Mouse (Mus musculus) heart, embryonic 12.5 days (tissue): ENCODE measurements around the gene Ptger1. TPM values are rescaled to one million over a fixed set of nuclear protein-coding genes. Genes with fewer than 3 reads are reported as not detected.
A peak's percentile ranks its signal among the peaks of the same experiment; 100 is the strongest.

Source experiments
- ATAC-seq: fragments of 200-750 bp; cut with Nextera tagmentation; 2 replicates; pipeline ENCODE4 v1.8.0; 2017; ENCODE audit warnings: moderate TSS enrichment, moderate library complexity; ENCODE audit not compliant: insufficient number of reproducible peaks, low FRiP score
- H3K27ac ChIP-seq: fragments of 300-500 bp; sonication (generic); 2 replicates; pipeline ENCODE4 v1.5.1; 2016; ENCODE audit warnings: mild to moderate bottlenecking, moderate library complexity; ENCODE audit not compliant: poor library complexity, severe bottlenecking
- H3K27me3 ChIP-seq: fragments of 300-500 bp; sonication (generic); replicated peaks from 2 replicates; pipeline ENCODE4 v1.6.1; 2016; ENCODE audit warnings: mild to moderate bottlenecking, moderate library complexity
- H3K36me3 ChIP-seq: fragments of 300-500 bp; sonication (generic); 2 replicates; pipeline ENCODE4 v1.6.1; 2016; ENCODE audit warnings: mild to moderate bottlenecking, moderate library complexity
- H3K4me1 ChIP-seq: fragments of 300-500 bp; sonication (generic); replicated peaks from 2 replicates; pipeline ENCODE4 v1.6.1; 2016; ENCODE audit warnings: mild to moderate bottlenecking
- H3K4me2 ChIP-seq: fragments of 300-500 bp; sonication (generic); 2 replicates; pipeline ENCODE4 v1.6.1; 2016; ENCODE audit warnings: mild to moderate bottlenecking, moderate library complexity
- H3K4me3 ChIP-seq: fragments of 300-500 bp; sonication (generic); 2 replicates; pipeline ENCODE4 v1.5.1; 2016; ENCODE audit warnings: mild to moderate bottlenecking
- H3K9ac ChIP-seq: fragments of 300-500 bp; sonication (generic); 2 replicates; pipeline ENCODE4 v1.6.1; 2016; ENCODE audit warnings: mild to moderate bottlenecking, moderate library complexity
- H3K9me3 ChIP-seq: fragments of 300-500 bp; sonication (generic); replicated peaks from 2 replicates; pipeline ENCODE4 v1.6.1; 2016; ENCODE audit warnings: mild to moderate bottlenecking, moderate library complexity
- WGBS: fragments of 180-500 bp; shearing (Covaris S2); methylation state at CpG from one replicate; pipeline ENCODE4 v1.1.7; 2016; 5-methylcytosine and 5-hydroxymethylcytosine counted together
- polyA plus RNA-seq: library from polyadenylated mRNA; unstranded; fragments of >200 nt; fragmentation: Nextera tagmentation; extraction: Ambion mirVana; gene quantifications from 2 replicates; pipeline ENCODE4 v1.2.1, GENCODE M21; 2016

The Ptger1 gene
- polyA plus RNA-seq, 1 experiment from 2014 or later, result 0.60 TPM

- H3K9ac ChIP-seq, result peak overlapping the region; percentile 98
- peaks cover 2% of the 10 kb centered on the region for H3K36me3 ChIP-seq
- no peaks in the 10 kb centered on the region for H3K27me3 ChIP-seq
- ATAC-seq, result no peak
- peak overlapping the region; percentile 97 for H3K4me3 ChIP-seq
- H3K27ac ChIP-seq, result peak overlapping the region; percentile 74
- H3K4me2 ChIP-seq, result peak overlapping the region; percentile 98
- H3K9me3 ChIP-seq, result no peaks in the 10 kb centered on the region
- peaks cover 53% of the 10 kb centered on the region for H3K4me1 ChIP-seq
- 37% methylated on average over 19 of the region's 19 CpGs for WGBS
These were observed 31.1 kb downstream of the Ptger1 start for GRCm38 (mm10) chr8:83697374-83698220.

GRCm38 (mm10) chr8:83698291-83698660, 31.8 kb downstream of the Ptger1 start:
- Histone ChIP-seq H3K9me3 (no peaks in the 10 kb centered on the region), H3K4me2 (peak overlapping the region; percentile 98), H3K36me3 (no peaks in the 10 kb centered on the region), H3K9ac (peak overlapping the region; percentile 98), H3K27ac (peak overlapping the region; percentile 74), H3K4me1 (peaks cover 53% of the 10 kb centered on the region), H3K4me3 (peak overlapping the region; percentile 97), H3K27me3 (no peaks in the 10 kb centered on the region)
- WGBS, result 7% methylated on average over 15 of the region's 15 CpGs
- ATAC-seq, result no peak; the same call in 1 of the 2 replicates

GRCm38 (mm10) chr8:83698661-83699453, 32.4 kb downstream of the Ptger1 start, which contains the start of gene Pkn1:
Gene Pkn1 (minus strand): TSS chr8:83699179.
- 2% methylated on average over 82 of the region's 85 CpGs for WGBS
- peaks cover 50% of the 10 kb centered on the region for H3K4me1 ChIP-seq

GRCm38 (mm10) chr8:83699566-83699965, 33.1 kb downstream of the Ptger1 start:
- no peaks in the 10 kb centered on the region for H3K36me3 ChIP-seq
- peak overlapping the region; percentile 74; the same call in 1 of the 2 replicates for H3K27ac ChIP-seq
- peaks cover 44% of the 10 kb centered on the region for H3K4me1 ChIP-seq
- H3K27me3 ChIP-seq, result no peaks in the 10 kb centered on the region
- H3K9me3 ChIP-seq, result no peaks in the 10 kb centered on the region
- H3K4me3 ChIP-seq, result peak overlapping the region; percentile 97
- H3K9ac ChIP-seq, result peak overlapping the region; percentile 98
- WGBS, result 41% methylated on average over 9 of the region's 9 CpGs
- ATAC-seq, result no peak
- peak overlapping the region; percentile 98 for H3K4me2 ChIP-seq

More at GRCm38 (mm10) chr8:83698661-83699453, 32.4 kb downstream of the Ptger1 start, which contains the start of gene Pkn1:
- Histone ChIP-seq H3K9ac (peak within 1 kb of the TSS; percentile 98), H3K27me3 (no peaks in the 10 kb centered on the region), H3K9me3 (no peaks in the 10 kb centered on the region), H3K4me2 (peak within 1 kb of the TSS; percentile 98), H3K27ac (peak within 1 kb of the TSS; percentile 74), H3K36me3 (no peaks in the 10 kb centered on the region), H3K4me3 (peak within 1 kb of the TSS; percentile 97)
- peak; percentile 93 for ATAC-seq

DNA sequence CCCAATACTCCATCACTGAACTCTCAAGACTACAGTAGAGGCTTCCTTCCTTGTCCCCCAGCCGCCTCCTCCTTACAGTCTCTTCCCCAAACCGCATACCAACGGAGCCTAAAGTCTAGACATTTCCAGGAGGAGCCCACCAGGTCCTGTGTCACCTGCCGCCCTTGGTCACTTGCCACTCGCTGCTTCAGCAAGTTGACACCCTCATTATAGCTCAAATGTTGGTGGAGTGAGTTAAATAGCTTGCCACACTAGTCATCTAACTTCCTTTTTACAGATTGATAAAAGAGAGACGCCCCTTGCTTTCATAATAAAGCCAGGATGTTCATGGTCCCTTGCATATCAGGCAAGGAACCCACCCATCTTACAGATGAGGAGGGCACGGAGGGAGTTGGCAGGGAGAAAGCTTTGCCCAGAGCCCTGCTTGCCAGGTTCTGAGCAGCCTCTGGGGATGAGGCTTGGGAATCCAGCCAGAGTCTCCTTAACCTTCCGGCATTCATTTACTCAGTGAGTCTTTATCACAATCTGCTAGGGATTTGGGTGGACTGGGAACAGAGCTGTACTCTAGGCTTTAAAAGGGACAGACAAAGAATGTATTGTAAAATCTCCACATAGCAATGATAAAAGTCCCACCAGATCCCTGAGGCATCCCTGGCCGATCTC, 34.1 kb downstream of the Ptger1 start:
- 62% methylated on average over 9 of the region's 9 CpGs for WGBS
- no peak overlapping the region for H3K4me3 ChIP-seq
- peaks cover 39% of the 10 kb centered on the region for H3K4me1 ChIP-seq
- H3K27ac ChIP-seq, result peak overlapping the region; percentile 13; the same call in 1 of the 2 replicates
- H3K9me3 ChIP-seq, result no peaks in the 10 kb centered on the region
- H3K4me2 ChIP-seq, result 0 out of 2 replicates have a peak overlapping the region, but pooled peaks have one; percentile 7
- ATAC-seq, result no peak
- H3K9ac ChIP-seq, result no peak overlapping the region
- no peaks in the 10 kb centered on the region for H3K36me3 ChIP-seq
- H3K27me3 ChIP-seq, result no peaks in the 10 kb centered on the region

DNA sequence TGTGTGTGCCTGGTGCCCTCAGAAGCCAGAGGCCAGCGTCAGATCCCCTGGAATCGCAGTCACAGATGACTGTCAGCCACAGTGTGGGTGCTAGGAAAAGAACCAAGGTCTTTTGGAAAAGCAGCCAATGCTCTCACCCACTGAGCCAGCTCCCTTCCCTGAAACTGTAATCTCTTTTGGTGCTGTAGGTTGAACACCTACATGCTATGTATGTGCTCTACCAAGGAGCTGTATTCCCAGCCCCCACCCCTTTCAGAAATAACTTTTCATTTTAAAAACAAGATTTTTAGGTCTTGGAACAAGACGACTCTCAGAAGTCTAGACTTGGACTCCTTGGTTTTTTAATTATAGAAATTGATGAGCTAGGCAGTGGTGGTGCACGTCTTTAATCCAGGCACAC, 36.9 kb downstream of the Ptger1 start:
- Histone ChIP-seq H3K4me2 (no peak overlapping the region), H3K9ac (no peak overlapping the region), H3K4me1 (peaks cover 22% of the 10 kb centered on the region), H3K9me3 (no peaks in the 10 kb centered on the region), H3K36me3 (no peaks in the 10 kb centered on the region), H3K27ac (no peak overlapping the region), H3K27me3 (no peaks in the 10 kb centered on the region), H3K4me3 (no peak overlapping the region)
- ATAC-seq, result no peak
- 80% methylated on average over 4 of the region's 4 CpGs for WGBS

DNA sequence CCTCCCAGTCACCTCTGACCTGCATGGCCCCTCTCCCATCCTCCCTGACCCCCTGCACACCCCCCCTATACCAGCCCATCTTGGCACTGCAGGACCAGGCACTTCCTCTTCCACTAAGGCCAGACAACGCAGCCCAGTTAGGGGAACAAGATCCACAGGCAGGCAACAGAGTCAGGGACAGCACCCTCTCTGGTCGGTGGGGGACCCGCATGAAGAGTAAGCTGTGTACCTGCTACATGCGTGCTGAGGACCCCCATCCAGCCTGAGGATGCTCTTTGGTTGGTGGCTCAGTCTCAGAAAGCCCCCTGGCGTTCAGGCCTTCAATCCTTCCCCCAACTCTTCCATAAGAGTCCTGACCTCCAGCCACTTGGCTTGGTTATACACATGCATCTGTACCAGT, 39.9 kb downstream of the Ptger1 start:
- no peaks in the 10 kb centered on the region for H3K27me3 ChIP-seq
- no peak overlapping the region for H3K9ac ChIP-seq
- H3K4me1 ChIP-seq, result 0 out of 2 replicates have a peak, but pooled peaks cover 4% of the 10 kb centered on the region
- H3K4me2 ChIP-seq, result no peak overlapping the region
- no peaks in the 10 kb centered on the region for H3K9me3 ChIP-seq
- 68% methylated on average over 5 of the region's 5 CpGs for WGBS
- H3K4me3 ChIP-seq, result no peak overlapping the region
- H3K36me3 ChIP-seq, result no peaks in the 10 kb centered on the region
- ATAC-seq, result no peak
- H3K27ac ChIP-seq, result no peak overlapping the region

DNA sequence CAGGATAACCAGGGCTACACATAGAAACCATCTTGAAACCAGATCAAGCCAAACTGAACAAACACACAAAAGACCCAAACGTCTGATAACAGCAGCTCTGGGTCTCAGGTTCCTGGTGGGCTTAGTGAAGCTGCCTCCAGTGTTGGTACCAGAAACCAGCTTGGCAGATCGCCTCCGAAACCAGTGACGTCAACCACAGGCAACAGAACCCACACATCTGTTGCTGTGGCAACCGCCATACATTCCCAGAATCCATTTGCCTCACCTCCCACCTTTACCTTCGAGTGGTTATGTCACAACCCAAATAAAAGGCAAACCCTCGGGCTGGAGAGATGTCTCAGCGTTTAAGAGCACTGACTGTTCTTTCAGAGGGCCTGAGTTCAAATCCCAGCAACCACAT, 41.1 kb downstream of the Ptger1 start:
- ATAC-seq, result no peak
- H3K4me3 ChIP-seq, result no peak overlapping the region
- H3K27me3 ChIP-seq, result no peaks in the 10 kb centered on the region
- no peak overlapping the region for H3K27ac ChIP-seq
- H3K36me3 ChIP-seq, result no peaks in the 10 kb centered on the region
- H3K9me3 ChIP-seq, result no peaks in the 10 kb centered on the region
- H3K4me2 ChIP-seq, result no peak overlapping the region
- no peak overlapping the region for H3K9ac ChIP-seq
- 70% methylated on average over 8 of the region's 8 CpGs for WGBS
- 0 out of 2 replicates have a peak, but pooled peaks cover 4% of the 10 kb centered on the region for H3K4me1 ChIP-seq

- Histone ChIP-seq H3K27me3 (no peaks in the 10 kb centered on the region; the same call in 1 of the 2 replicates), H3K9me3 (no peaks in the 10 kb centered on the region), H3K36me3 (peaks cover 6% of the 10 kb centered on the region), H3K9ac (no peak overlapping the region), H3K27ac (no peak overlapping the region), H3K4me1 (peaks cover 16% of the 10 kb centered on the region), H3K4me3 (peak overlapping the region; percentile 83), H3K4me2 (peak overlapping the region; percentile 54)
- no peak for ATAC-seq
- WGBS, result 16% methylated on average over 8 of the region's 8 CpGs
These were observed 48.2 kb downstream of the Ptger1 start for GRCm38 (mm10) chr8:83714676-83715030.

DNA sequence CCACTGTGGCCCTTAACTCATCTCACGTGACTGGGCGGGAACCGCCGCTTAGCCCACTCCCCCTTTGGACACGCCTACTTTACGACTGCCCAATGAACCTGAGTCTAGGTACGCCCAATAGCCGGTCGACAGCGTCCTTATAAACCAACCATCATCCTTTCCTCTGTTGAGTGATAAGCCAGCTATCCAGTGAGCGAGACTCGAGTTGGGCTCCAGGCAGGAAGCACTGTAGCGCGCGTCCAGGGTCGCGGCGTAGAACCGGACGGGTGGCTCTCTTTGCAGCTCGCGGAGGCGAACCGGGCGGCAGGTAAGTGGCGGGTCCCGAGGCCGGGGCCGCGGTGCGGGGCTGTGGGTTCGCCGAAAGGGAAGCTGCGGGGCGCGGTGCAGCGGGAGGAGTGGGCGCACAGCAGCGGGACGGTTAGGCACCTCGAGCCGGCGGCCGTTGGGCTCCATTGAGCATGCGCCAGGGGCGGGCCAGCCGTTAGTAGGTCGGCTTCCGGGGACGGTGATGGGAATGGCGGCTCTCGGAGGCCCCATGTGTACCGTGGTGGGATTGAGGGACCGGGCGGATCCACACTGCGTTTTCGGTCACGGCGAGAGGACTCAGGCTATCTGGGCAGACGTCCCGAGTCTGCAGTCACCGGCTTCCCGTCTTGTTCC, 48.7 kb downstream of the Ptger1 start, which contains the start of gene Ddx39:
Gene Ddx39, plus strand, starts transcription at position 147 of the 660 bp plus-strand sequence.
- Histone ChIP-seq H3K4me3 (peak within 1 kb of the TSS; percentile 83), H3K27me3 (no peaks in the 10 kb centered on the region; the same call in 1 of the 2 replicates), H3K36me3 (peaks cover 11% of the 10 kb centered on the region), H3K9ac (peak within 1 kb of the TSS; percentile 82), H3K4me1 (peaks cover 16% of the 10 kb centered on the region), H3K27ac (peak within 1 kb of the TSS; percentile 89), H3K4me2 (peak within 1 kb of the TSS; percentile 82), H3K9me3 (no peaks in the 10 kb centered on the region)
- under 1% methylated on average over 63 of the region's 63 CpGs for WGBS
- peak; percentile 99 for ATAC-seq
